Mouse (Mus musculus) CH12.LX (cell line): ENCODE measurements at regions not wholly inside any gene's neighbourhood (a gene's known extent, or its start where the extent isn't known, plus 50 kb on each side); places are given as distances from the start of the nearest gene placed in this dataset.

Experiments
- DNase-seq: peaks from one replicate; pipeline ENCODE4 v3.0.0-alpha.2; 2013; ENCODE audit errors: extremely low read depth
- H3K27ac ChIP-seq: 2 replicates; pipeline ENCODE4 v1.5.1; 2012; ENCODE audit warnings: low read depth, mild to moderate bottlenecking, control low read depth, moderate library complexity; ENCODE audit not compliant: insufficient read depth
- H3K27me3 ChIP-seq: replicated peaks from 2 replicates; pipeline ENCODE3; 2012; ENCODE audit warnings: inconsistent platforms
- H3K36me3 ChIP-seq, 2 experiments: replicated peaks in 1 of 2; 2 replicates each; pipeline versions ENCODE3 to v1.6.1; 2012; ENCODE audit warnings: inconsistent platforms in 1 of 2, low read length in 1 of 2, mild to moderate bottlenecking in 1 of 2, mixed read lengths in 1 of 2, moderate library complexity in 1 of 2; ENCODE audit not compliant: control insufficient read depth in 1 of 2, insufficient read depth in 1 of 2
- H3K4me1 ChIP-seq, 2 experiments: 2 replicates each; pipeline ENCODE4 v1.6.1; 2012; ENCODE audit warnings: inconsistent platforms in 1 of 2, moderate library complexity in 1 of 2; ENCODE audit not compliant: insufficient read depth in 2 of 2, control insufficient read depth in 1 of 2
- H3K4me2 ChIP-seq: 2 replicates; pipeline ENCODE4 v1.6.1; 2012; ENCODE audit warnings: low read depth, mild to moderate bottlenecking, control low read depth; ENCODE audit not compliant: poor library complexity, insufficient read depth, severe bottlenecking
- H3K4me3 ChIP-seq, 3 experiments: fragments of 150-350 bp in 1 of 3; sonication (generic) in 1 of 3; replicated peaks in 1 of 3; 2 replicates each; pipeline versions ENCODE3 to v1.5.1; 2011 to 2012; ENCODE audit warnings: low read depth in 2 of 3, low read length in 2 of 3, mild to moderate bottlenecking in 2 of 3, moderate library complexity in 2 of 3, control low read depth in 1 of 3, improper control_type of control experiment in 1 of 3, inconsistent platforms in 1 of 3, mixed read lengths in 1 of 3; ENCODE audit not compliant: poor library complexity in 1 of 3
- H3K79me2 ChIP-seq: replicated peaks from 2 replicates; pipeline ENCODE4 v1.6.1; 2012; ENCODE audit warnings: mild to moderate bottlenecking, moderate library complexity; ENCODE audit not compliant: control insufficient read depth, poor library complexity, insufficient read depth, severe bottlenecking; ENCODE audit errors: extremely low read depth
- H3K9ac ChIP-seq: 2 replicates; pipeline ENCODE4 v1.6.1; 2012; ENCODE audit warnings: low read depth, mild to moderate bottlenecking, control low read depth, moderate library complexity; ENCODE audit not compliant: insufficient read depth
- H3K9me3 ChIP-seq: replicated peaks from 2 replicates; pipeline ENCODE3; 2012; ENCODE audit warnings: low read length, inconsistent platforms, mixed read lengths
- BHLHE40 ChIP-seq: IDR thresholded peaks from 2 replicates; pipeline ENCODE4 v1.6.1; 2011; ENCODE audit warnings: mild to moderate bottlenecking, low read depth, low read length, improper control_type of control experiment
- CHD2 ChIP-seq: IDR thresholded peaks from 2 replicates; pipeline ENCODE4 v1.6.1; 2011; ENCODE audit warnings: low read length, improper control_type of control experiment
- CTCF ChIP-seq, 2 experiments: IDR thresholded peaks in 1 of 2; conservative IDR thresholded peaks in 1 of 2; 2 replicates each; pipeline ENCODE4 v1.5.1; 2011 to 2012; ENCODE audit warnings: low read depth in 2 of 2, low read length in 2 of 2, improper control_type of control experiment in 1 of 2, inconsistent platforms in 1 of 2, mild to moderate bottlenecking in 1 of 2, moderate library complexity in 1 of 2
- EP300 ChIP-seq: IDR thresholded peaks from 2 replicates; pipeline ENCODE4 v1.6.1; 2011; ENCODE audit warnings: low read length, improper control_type of control experiment
- GABPA ChIP-seq: IDR thresholded peaks from 2 replicates; pipeline ENCODE4 v1.6.1; 2012; ENCODE audit warnings: low read depth, low read length, improper control_type of control experiment, inconsistent platforms; ENCODE audit not compliant: insufficient replicate concordance
- JUN ChIP-seq: IDR thresholded peaks from 2 replicates; pipeline ENCODE4 v1.6.1; 2011; ENCODE audit warnings: low read depth, mild to moderate bottlenecking, low read length, improper control_type of control experiment, moderate library complexity; ENCODE audit not compliant: insufficient read depth
- MAZ ChIP-seq: IDR thresholded peaks from 2 replicates; pipeline ENCODE4 v1.6.1; 2012; ENCODE audit warnings: low read depth, mild to moderate bottlenecking, inconsistent platforms, low read length, improper control_type of control experiment, moderate library complexity
- MEF2A ChIP-seq: IDR thresholded peaks from 2 replicates; pipeline ENCODE4 v1.6.1; 2014; ENCODE audit warnings: low read depth, mild to moderate bottlenecking, inconsistent platforms, low read length, improper control_type of control experiment, borderline replicate concordance
- MXI1 ChIP-seq: IDR thresholded peaks from 2 replicates; pipeline ENCODE4 v1.6.1; 2011; ENCODE audit warnings: mild to moderate bottlenecking, low read depth, low read length, improper control_type of control experiment
- MYC ChIP-seq: IDR thresholded peaks from 2 replicates; pipeline ENCODE4 v1.6.1; 2011; ENCODE audit warnings: low read depth, mild to moderate bottlenecking, improper control_type of control experiment, low read length
- NRF1 ChIP-seq: IDR thresholded peaks from 2 replicates; pipeline ENCODE4 v1.6.1; 2014; ENCODE audit warnings: low read depth, mild to moderate bottlenecking, inconsistent platforms, low read length, improper control_type of control experiment, moderate library complexity
- PAX5 ChIP-seq: IDR thresholded peaks from 2 replicates; pipeline ENCODE4 v1.6.1; 2012; ENCODE audit warnings: low read length, inconsistent platforms, mixed read lengths
- POLR2AphosphoS2 ChIP-seq: IDR thresholded peaks from 2 replicates; pipeline ENCODE4 v1.6.1; 2011; ENCODE audit warnings: low read depth, low read length, improper control_type of control experiment
- RAD21 ChIP-seq: IDR thresholded peaks from 2 replicates; pipeline ENCODE4 v1.6.1; 2011; ENCODE audit warnings: low read depth, mild to moderate bottlenecking, low read length, improper control_type of control experiment, moderate library complexity
- TCF12 ChIP-seq: IDR thresholded peaks from 2 replicates; pipeline ENCODE4 v1.6.1; 2014; ENCODE audit warnings: low read depth, mild to moderate bottlenecking, inconsistent platforms, low read length, improper control_type of control experiment
- UBTF ChIP-seq: IDR thresholded peaks from 2 replicates; pipeline ENCODE4 v1.6.1; 2012; ENCODE audit warnings: low read depth, mild to moderate bottlenecking, inconsistent platforms, low read length, improper control_type of control experiment, moderate library complexity
- USF1 ChIP-seq: IDR thresholded peaks from 2 replicates; pipeline ENCODE4 v1.6.1; 2014; ENCODE audit warnings: low read depth, mild to moderate bottlenecking, inconsistent platforms, low read length, improper control_type of control experiment
- USF2 ChIP-seq: conservative IDR thresholded peaks from 2 replicates; pipeline ENCODE4 v1.6.1; 2011; ENCODE audit warnings: low read depth, low read length, improper control_type of control experiment
- dilution Hi-C: fragments of 300-500 bp; cut with MboI; formaldehyde crosslinking; loops from 2 replicates; pipeline ENCODE4 v1.14.3; 2020; ENCODE audit warnings: low sequenced_read_pairs; ENCODE audit not compliant: extremely low pct_unique_long_range_greater_than_20kb, extremely low pct_ligation_motif_present
- in situ Hi-C: fragments of 300-500 bp; cut with MboI; formaldehyde crosslinking; loops from 3 replicates; pipeline ENCODE4 v1.14.3; 2019; ENCODE audit warnings: low sequenced_read_pairs, low pct_ligation_motif_present, low pct_unique_long_range_greater_than_20kb, mixed read lengths

GRCm38 (mm10) chr7:111937102-111937501, 86.2 kb upstream of the Usp47 start:
- H3K27ac ChIP-seq, result no peak overlapping the region
- no peak overlapping the region for H3K4me2 ChIP-seq
- no peak overlapping the region for H3K9ac ChIP-seq
- in situ Hi-C loops, result no loop called here
- 0 out of 4 replicates have a peak, but pooled peaks cover 0 to 3% of the 10 kb centered on the region in 2 experiments for H3K4me1 ChIP-seq
- TF ChIP-seq CTCF (conservative IDR thresholded peaks at IDR 0.05 in 1 of 2, IDR thresholded peaks at IDR 0.05 in 1 of 2; ENCODE audit: low read depth in 2 of 2, low read length in 2 of 2) (0 out of 4 replicates have a peak, but pooled peaks of 1 of the 2 experiments have one; percentile 11), GABPA (no peak)
- no peaks in the 10 kb centered on the region for H3K9me3 ChIP-seq
- no peak for DNase-seq
- peaks cover 39% of the 10 kb centered on the region for H3K27me3 ChIP-seq
- dilution Hi-C loops, result no loop called here
- no peak overlapping the region for H3K4me3 ChIP-seq
- H3K36me3 ChIP-seq, result no peaks in the 10 kb centered on the region
- no peaks in the 10 kb centered on the region for H3K79me2 ChIP-seq

GRCm38 (mm10) chr7:111932725-111933124, 90.6 kb upstream of the Usp47 start:
- dilution Hi-C loops, result no loop called here
- no peak overlapping the region for H3K4me2 ChIP-seq
- TF ChIP-seq USF1 (no peak), PAX5 (no peak), MXI1 (no peak), MYC (no peak), USF2 (no peak), RAD21 (no peak), JUN (no peak), GABPA (no peak), EP300 (no peak), UBTF (no peak), MEF2A (no peak), BHLHE40 (no peak)
- peaks cover 16% of the 10 kb centered on the region for H3K27me3 ChIP-seq
- DNase-seq, result no peak
- H3K36me3 ChIP-seq, result no peaks in the 10 kb centered on the region
- in situ Hi-C loops, result no loop called here
- no peak overlapping the region for H3K4me3 ChIP-seq
- no peaks in the 10 kb centered on the region for H3K79me2 ChIP-seq
- H3K9ac ChIP-seq, result no peak overlapping the region
- no peaks in the 10 kb centered on the region for H3K9me3 ChIP-seq
- H3K27ac ChIP-seq, result no peak overlapping the region
- H3K4me1 ChIP-seq, result no peaks in the 10 kb centered on the region

- no peak for DNase-seq
- H3K79me2 ChIP-seq, result no peaks in the 10 kb centered on the region
- no peaks in the 10 kb centered on the region for H3K9me3 ChIP-seq
- dilution Hi-C loops, result no loop called here
- TF ChIP-seq USF1 (no peak), POLR2AphosphoS2 (no peak), CHD2 (no peak), TCF12 (no peak), MXI1 (no peak), NRF1 (no peak), MAZ (no peak), EP300 (no peak), RAD21 (no peak)
- TF ChIP-seq, all 38 proteins: peak for 0
- Histone ChIP-seq H3K4me2 (no peak overlapping the region), H3K27me3 (peaks cover 24% of the 10 kb centered on the region), H3K27ac (no peak overlapping the region), H3K4me3 (no peak overlapping the region), H3K9ac (no peak overlapping the region), H3K4me1 (no peaks in the 10 kb centered on the region), H3K36me3 (no peaks in the 10 kb centered on the region)
- in situ Hi-C loops, result no loop called here
Observed at GRCm38 (mm10) chr7:111919961-111920360, 103.3 kb upstream of the Usp47 start.
